Mouse (Mus musculus): ENCODE measurements around the gene Prss36. TPM values are rescaled to one million over a fixed set of nuclear protein-coding genes. Genes with fewer than 3 reads are reported as not detected.
"Not testable (repeated sequence)": the region's sequence is repeated elsewhere in the genome, so short reads cannot be mapped to it uniquely, and the experiment has no call there.

Gene Prss36
- total RNA-seq, 2 experiments from 2014 or later: 0.78 to 1.7 TPM

DNA sequence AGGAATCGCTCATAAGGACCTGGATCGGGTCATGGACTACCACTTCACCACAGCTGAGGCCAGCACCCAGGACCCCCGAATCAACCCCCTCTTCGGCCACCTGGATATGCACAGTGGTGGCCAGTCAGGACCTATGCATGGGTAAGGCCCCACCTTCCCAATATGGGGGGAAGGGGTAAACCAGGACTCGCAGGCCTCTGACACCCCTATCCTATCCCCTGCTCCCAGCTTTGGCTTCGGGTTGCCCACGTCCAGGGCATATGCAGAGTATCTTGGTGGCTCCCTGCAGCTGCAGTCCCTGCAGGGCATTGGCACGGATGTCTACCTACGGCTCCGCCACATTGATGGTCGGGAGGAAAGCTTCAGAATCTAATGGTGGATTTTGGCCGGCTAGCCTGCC, 38.6 kb downstream of the Prss36 start:
- ATAC-seq (ENCODE audit: poor library complexity, severe bottlenecking): no peak

DNA sequence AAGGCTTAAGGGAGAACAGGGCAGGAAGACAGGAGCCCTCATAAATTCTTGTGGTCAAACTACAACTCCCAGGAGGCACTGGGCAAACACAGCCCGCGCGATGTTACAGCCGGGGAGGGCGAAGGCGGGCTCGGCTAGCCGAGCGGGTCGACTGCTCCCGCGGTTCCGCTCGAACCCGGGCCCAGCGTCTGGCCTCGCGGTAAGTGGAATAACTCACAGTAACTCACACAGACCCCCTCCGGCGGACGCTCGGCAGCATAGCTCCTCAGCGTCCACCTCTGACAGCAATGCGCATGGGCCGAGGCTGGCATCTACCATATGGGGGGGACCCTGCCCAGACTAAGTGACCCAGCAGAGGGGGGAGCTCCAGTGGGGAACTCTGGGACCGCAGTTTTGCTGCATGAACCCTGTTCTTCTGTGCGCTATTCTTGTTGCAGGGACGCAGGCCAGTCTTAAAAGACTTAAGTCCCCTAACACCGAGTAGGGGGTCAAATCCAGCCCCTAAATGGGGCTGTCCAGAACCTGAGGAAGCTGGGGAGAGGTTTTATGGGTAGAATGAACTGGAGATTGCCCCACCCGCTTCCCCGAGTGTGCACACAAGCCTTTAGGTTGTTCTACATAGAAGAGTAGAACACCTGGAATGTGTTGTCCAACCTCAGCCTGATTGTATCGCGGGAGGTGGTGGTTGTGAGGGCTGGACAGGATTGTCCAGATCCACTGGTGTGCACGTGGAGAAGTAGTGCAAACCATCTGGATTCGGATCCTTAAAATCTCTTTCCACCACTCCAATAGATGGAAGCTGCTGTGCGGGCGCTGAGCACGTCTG, 42.3 kb downstream of the Prss36 start, which contains the start of gene Bckdk:
Bckdk (plus strand) TSS at position 112 of the 826 bp plus-strand sequence.
- peak; percentile 86 for ATAC-seq (ENCODE audit: poor library complexity, severe bottlenecking)

DNA sequence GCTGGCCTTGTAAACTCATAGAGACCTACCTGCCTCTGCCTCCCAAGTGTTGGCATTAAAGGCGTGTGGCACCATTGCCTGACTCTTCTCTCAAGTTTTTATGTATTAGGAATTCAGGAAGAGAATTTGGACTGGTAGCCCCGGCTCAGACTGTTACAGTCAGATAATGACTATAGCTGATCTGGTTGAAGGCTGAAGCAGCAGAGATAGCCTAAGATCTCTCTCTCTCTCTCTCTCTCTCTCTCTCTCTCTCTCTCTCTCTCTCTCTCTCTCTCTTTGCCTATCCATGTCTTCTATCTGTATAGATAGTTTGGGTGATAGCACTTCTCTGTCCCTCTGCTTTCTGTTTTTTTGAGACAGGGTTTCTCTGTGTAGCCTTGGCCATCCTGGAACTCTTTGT, 44.8 kb downstream of the Prss36 start:
- no peak for ATAC-seq (ENCODE audit: poor library complexity, severe bottlenecking)

DNA sequence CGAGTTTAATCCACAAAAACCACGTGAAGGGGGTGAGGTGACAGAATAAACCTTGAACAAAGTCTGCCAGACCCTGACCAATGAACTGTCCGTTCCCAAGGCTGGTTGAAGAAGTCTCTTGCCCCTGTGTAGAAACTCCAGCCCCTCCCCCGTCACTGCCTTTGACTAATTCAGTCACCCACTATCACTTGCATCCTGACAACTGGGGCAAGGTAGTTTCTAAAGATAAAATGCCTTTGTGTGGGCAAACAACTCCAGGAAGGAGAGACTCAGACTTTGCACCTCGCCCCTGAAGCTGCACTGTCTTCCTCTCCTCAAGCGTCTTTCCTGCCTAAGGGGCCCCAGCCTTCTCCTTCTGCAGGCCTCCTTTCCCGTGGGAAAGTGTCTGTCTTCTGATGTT, 46.5 kb downstream of the Prss36 start:
- ATAC-seq (ENCODE audit: poor library complexity, severe bottlenecking): no peak

DNA sequence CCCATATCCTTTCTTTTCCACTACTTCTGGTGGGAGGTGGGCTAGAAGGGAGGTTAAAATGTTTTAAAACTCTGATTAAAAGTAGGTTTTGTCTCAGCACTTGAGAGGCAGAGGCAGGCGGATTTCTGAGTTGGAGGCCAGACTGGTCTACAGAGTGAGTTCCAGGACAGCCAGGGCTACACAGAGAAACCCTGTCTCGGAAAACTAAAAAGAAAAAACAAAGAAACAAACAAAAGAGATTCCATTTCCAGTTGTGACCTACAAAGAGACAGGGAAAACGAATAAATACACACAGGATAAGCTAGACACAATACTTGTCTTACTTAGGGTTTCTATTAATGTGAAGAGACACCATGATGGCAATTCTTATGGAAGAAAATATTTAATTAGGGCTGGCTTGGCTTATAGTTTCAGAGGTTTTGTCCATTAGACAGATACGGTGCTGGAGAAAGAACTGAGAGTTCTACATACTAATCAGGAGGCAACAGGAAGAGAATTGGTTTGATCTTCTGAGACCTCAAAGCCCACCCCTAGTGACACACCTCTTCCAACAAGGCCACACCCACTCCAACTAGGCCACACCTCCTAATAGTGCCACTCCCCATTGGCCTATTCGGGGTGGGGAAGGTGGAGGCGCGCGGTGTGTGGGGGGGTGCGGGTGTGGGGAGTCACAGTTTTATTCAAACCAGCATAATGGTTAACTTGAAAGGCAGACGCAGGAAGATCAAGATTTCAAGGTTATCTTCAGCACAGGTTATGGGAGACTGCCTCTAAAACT, 48.2 kb downstream of the Prss36 start:
- no peak for ATAC-seq (ENCODE audit: poor library complexity, severe bottlenecking)

DNA sequence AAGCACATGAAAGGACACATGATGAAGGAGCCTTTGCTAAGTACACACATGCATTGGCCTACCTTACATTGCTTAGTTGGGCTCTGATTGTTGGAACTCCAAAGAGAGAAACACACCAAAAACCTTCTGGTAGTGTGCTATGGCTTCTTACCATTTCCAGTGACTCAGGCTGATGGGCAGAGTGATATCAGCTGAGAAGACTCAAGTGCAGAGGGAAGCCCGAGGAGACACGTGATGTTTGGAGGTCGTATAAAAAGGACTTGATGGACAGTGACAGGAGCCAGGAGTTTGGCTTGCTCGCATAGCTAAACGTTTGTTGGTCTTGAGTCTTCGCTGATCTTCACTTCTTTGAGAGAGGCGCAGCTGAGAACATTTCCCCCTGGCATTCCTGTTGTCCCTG, 49.0 kb downstream of the Prss36 start:
- ATAC-seq (ENCODE audit: poor library complexity, severe bottlenecking): no peak

DNA sequence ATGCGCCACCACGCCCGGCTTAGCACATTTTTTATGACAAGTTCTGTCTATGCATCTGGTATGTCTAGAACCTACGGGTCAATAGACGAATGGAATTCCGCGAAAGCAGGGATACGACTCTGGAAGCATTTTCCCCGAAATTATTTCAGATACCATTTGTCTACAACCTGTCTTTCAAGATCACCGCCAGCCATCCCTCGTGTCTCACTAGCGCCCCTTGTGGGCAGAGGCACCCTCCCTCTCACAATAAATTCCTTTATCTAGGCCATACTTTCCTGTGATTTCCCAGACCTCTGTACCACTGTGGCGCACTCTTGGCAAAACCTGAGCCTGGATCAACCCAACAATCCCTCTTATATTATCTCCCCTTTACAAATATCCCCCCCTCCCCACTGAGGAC, 50.1 kb downstream of the Prss36 start:
- peak; percentile 45; the same call in 1 of the 2 replicates for ATAC-seq (ENCODE audit: poor library complexity, severe bottlenecking)

DNA sequence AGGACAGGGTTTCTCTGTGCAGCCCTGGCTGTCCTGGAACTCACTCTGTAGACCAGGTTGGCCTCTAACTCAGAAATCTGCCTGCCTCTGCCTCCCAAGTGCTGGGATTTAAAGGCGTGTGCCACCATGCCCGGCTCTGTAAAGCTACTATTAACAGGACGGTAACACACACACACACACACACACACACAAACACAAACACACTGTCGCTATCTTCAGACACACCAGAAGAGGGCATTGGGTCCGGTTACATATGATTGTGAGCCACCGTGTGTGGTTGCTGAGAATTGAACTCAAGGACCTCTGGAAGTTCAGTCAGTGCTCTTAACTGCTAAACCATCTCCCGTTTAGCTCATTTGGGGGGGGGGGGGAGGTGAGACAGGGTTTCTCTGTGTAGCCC, 50.6 kb downstream of the Prss36 start:
- ATAC-seq (ENCODE audit: poor library complexity, severe bottlenecking): not testable (repeated sequence)

DNA sequence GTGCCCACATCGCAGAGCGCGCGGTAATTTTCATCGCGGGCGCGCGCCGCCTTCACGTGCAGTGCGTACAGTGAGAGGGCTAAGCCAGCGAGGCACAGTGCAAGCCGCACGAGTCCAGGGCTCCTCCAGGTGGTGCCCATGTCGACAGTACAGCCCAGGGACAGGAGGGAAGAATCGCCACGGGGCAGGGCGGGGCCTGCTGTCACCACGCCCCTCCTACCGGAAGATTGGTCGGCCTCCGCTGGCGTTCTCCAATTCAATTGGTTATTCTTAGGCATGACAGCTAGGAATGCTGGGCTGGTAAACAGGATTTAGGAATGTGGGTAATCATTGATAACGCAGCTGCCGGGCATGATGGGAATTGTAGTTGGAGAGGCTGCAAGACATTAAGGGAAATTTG, 51.1 kb downstream of the Prss36 start, which contains the start of the genes Gm21974 and Vkorc1:
Gm21974 (minus strand) TSS at position 13 of the 400 bp plus-strand sequence.
Vkorc1 (minus strand) TSS at position 176 of the 400 bp plus-strand sequence.
- peak; percentile 95 for ATAC-seq (ENCODE audit: poor library complexity, severe bottlenecking)

DNA sequence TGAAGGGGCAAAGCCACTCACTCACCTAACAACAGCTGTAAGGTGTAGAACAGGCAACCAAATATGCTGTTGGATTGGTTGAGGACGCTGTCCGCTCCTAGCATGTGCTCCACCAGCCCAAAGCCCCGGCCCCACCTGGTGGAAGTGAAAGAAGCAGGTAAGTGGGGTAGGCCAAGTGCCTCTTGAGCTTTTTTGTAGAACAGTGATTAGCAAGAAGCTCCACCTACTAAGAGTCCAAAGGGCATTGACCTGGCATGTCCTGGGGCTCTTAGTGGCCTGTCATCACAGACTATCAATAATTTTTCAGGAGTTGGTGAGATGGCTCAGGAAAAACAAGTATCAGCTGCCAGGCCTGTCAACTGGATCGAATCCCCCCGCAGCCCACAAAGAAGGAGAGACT, 52.0 kb downstream of the Prss36 start:
- ATAC-seq (ENCODE audit: poor library complexity, severe bottlenecking): no peak

DNA sequence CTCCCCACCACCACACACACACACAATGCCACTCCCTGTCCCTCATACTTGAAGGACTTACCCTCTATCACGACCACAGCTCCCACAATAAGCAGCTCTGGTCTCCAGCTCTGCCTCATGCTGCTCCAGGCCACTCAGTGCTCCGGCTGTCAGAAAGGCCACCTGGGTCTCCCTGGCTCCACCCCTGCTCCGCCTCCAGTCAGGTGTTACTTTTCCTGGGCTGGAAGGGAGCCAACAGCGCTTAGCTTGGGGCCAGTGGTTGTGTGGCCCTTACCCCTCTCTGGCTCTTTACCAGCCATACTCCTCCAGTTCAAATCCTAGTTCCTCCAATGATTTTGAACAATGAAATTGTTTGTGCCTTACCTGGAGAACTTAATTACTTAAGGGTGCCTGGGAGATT, 55.7 kb downstream of the Prss36 start, which contains the start of gene Prss53:
Prss53 (minus strand) TSS at position 173 of the 400 bp plus-strand sequence.
- no peak for ATAC-seq (ENCODE audit: poor library complexity, severe bottlenecking)

DNA sequence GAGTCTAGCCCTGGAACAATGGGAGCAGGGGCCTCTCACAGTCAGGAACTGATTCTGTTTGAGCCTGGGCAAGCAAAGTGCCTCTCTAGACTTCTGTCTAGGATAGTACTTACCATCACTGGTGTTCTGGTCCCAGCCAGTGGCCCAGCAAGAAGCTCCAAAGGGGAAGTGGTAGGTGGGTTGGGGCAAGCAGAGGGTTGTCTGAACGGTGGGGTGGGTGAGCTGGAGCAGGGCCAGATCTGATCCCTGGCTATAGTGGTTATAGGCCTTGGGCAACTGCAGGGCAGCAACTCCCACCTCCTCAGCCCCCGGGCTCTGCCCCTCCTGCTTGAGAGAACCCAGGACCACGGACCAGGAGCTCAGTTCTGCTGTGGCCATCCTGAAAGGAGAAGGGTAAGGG, 57.7 kb downstream of the Prss36 start:
- ATAC-seq (ENCODE audit: poor library complexity, severe bottlenecking): peak; percentile 35; the same call in 1 of the 2 replicates

DNA sequence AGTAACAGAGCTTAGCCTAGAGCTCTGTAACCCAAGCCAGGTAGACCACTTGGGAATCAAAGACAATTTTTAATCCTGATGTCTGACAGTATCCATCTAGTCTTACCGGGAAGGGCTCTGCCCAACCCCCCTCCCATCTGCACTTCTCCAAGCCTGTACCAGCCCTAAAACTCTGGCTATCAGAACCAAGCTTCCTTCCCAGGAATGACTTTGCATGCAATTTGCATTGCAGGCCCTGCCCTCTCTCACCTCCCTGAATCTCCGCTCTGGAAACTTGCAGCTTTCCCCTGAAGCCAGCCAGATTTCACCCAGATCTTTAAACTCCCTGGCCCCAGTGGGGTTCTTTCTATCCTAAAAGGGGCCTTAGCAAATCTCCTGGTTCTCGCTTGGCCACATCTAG, 58.7 kb downstream of the Prss36 start:
- no peak for ATAC-seq (ENCODE audit: poor library complexity, severe bottlenecking)

DNA sequence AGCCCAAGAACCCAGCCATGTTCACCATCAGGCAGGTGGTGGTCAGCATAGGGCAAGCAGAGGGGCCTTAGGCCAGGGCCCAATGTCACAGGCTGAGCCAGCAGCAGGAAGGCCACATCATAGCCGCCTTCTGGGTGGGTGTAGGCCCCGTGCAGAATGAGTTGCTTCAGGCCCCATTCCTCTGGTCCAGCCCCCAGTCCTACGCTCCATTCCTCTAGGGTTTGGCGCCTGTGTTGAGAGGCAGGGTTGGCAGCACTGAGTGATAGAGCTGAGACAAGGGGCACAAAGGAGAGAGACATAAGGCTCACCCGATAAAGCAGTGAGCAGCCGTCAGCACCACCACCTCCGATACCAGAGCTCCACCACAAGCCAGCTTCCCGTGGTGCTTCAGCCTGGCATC, 59.3 kb downstream of the Prss36 start:
- ATAC-seq (ENCODE audit: poor library complexity, severe bottlenecking): no peak

DNA sequence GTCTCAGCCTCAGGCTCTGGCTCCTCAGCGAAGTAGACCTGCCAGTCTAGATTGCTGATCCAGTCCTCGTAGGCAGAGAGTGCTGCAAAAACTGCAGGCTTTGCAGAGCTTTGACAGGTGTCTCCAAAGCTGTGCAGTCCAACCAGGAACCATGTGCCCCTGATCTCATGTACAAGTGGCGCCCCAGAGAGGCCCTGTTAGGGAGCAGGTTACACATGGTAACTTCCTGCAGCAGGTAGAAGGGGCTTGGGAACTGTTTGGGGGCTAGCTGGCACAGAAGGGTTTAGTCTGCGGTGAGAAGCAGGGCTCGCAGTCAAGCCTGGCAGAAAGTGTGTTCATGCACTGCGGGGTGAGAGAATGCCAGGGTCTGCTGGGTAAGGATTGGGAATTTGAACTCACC, 60.0 kb downstream of the Prss36 start:
- ATAC-seq (ENCODE audit: poor library complexity, severe bottlenecking): no peak

DNA sequence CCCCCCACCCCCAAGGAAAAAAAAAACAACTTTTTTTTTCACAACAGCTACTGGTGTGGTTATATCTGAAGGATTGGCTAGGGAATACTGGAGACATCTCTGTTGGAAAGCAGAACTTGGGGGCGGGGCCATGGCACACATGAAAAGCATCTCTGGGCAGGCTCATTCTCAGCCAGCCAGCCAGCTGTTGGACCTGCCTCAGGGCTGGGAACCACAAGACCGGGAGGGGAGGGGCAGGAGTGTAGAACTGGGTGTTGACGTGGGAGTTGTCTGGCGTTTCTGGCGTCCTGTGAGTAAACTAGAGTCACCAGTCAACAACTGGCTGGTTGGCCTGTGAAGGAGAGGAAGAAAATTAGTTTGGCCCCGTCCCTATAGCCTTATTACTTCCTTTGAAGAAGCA, 60.6 kb downstream of the Prss36 start:
- no peak for ATAC-seq (ENCODE audit: poor library complexity, severe bottlenecking)

Other genes with a start within 250 kb of the Prss36 start
- gene Bcl7c, start 237.8 kb downstream of the Prss36 start, total RNA-seq (2015): 30.2 and 37.4 TPM in 2 replicates
- 8.6 and 16.6 TPM in 2 replicates for gene Bcl7c, start 237.8 kb downstream of the Prss36 start, total RNA-seq (2017)
- gene Ctf1, start 234.0 kb downstream of the Prss36 start, total RNA-seq (2015): 0.16 TPM in 1 of 2 replicates, not detected in the other
- gene Ctf1, start 234.0 kb downstream of the Prss36 start, total RNA-seq (2017): 0.29 TPM in 1 of 2 replicates, not detected in the other
- not detected in 2 replicates for gene Ctf2, start 214.6 kb downstream of the Prss36 start, total RNA-seq (2015)
- not detected in 2 replicates for gene Ctf2, start 214.6 kb downstream of the Prss36 start, total RNA-seq (2017)
- gene Fbxl19, start 202.2 kb downstream of the Prss36 start, total RNA-seq (2015): 2.1 TPM in 2 replicates
- 5.8 and 6.2 TPM in 2 replicates for gene Fbxl19, start 202.2 kb downstream of the Prss36 start, total RNA-seq (2017)
- 30.9 and 33.7 TPM in 2 replicates for gene Orai3, start 176.9 kb downstream of the Prss36 start, total RNA-seq (2015)
- gene Orai3, start 176.9 kb downstream of the Prss36 start, total RNA-seq (2017): 29.5 and 32.7 TPM in 2 replicates
- gene Setd1a, start 170.1 kb downstream of the Prss36 start, total RNA-seq (2015): 35.2 and 43.3 TPM in 2 replicates
- gene Setd1a, start 170.1 kb downstream of the Prss36 start, total RNA-seq (2017): 7.7 and 9.8 TPM in 2 replicates
- not detected in 2 replicates for gene Gm49388, start 161.1 kb downstream of the Prss36 start, total RNA-seq (2015)
- not detected in 2 replicates for gene Gm49388, start 161.1 kb downstream of the Prss36 start, total RNA-seq (2017)
- gene Hsd3b7, start 146.1 kb downstream of the Prss36 start, total RNA-seq (2015): 27.0 and 30.9 TPM in 2 replicates
- 28.5 and 28.7 TPM in 2 replicates for gene Hsd3b7, start 146.1 kb downstream of the Prss36 start, total RNA-seq (2017)
- 59.2 and 68.7 TPM in 2 replicates for gene Stx4a, start 122.4 kb downstream of the Prss36 start, total RNA-seq (2015)
- 37.7 and 45.0 TPM in 2 replicates for gene Stx4a, start 122.4 kb downstream of the Prss36 start, total RNA-seq (2017)
- 0.04 TPM in 1 of 2 replicates, not detected in the other for gene Stx1b, start 122.2 kb downstream of the Prss36 start, total RNA-seq (2015)
- not detected in 2 replicates for gene Stx1b, start 122.2 kb downstream of the Prss36 start, total RNA-seq (2017)
- 16.4 and 22.5 TPM in 2 replicates for gene Zfp646, start 70.5 kb downstream of the Prss36 start, total RNA-seq (2015)
- 32.2 and 36.8 TPM in 2 replicates for gene Zfp646, start 70.5 kb downstream of the Prss36 start, total RNA-seq (2017)
- gene Zfp668, start 69.9 kb downstream of the Prss36 start, total RNA-seq (2015): 2.9 and 5.7 TPM in 2 replicates
- 1.9 and 3.1 TPM in 2 replicates for gene Zfp668, start 69.9 kb downstream of the Prss36 start, total RNA-seq (2017)
- 0.48 TPM in 1 of 2 replicates, not detected in the other for gene Prss53, start 55.8 kb downstream of the Prss36 start, total RNA-seq (2015)
- gene Prss53, start 55.8 kb downstream of the Prss36 start, total RNA-seq (2017): not detected in 2 replicates
- gene Gm21974, start 51.3 kb downstream of the Prss36 start, total RNA-seq (2015): not detected in 2 replicates
- not detected in 2 replicates for gene Gm21974, start 51.3 kb downstream of the Prss36 start, total RNA-seq (2017)
- gene Vkorc1, start 51.1 kb downstream of the Prss36 start, total RNA-seq (2015): 49.9 and 59.6 TPM in 2 replicates
- 5.5 and 11.2 TPM in 2 replicates for gene Vkorc1, start 51.1 kb downstream of the Prss36 start, total RNA-seq (2017)
- 45.1 and 47.9 TPM in 2 replicates for gene Bckdk, start 42.6 kb downstream of the Prss36 start, total RNA-seq (2015)
- 31.2 and 35.5 TPM in 2 replicates for gene Bckdk, start 42.6 kb downstream of the Prss36 start, total RNA-seq (2017)
- 20.1 and 24.6 TPM in 2 replicates for gene Kat8, start 34.2 kb downstream of the Prss36 start, total RNA-seq (2015)
- gene Kat8, start 34.2 kb downstream of the Prss36 start, total RNA-seq (2017): 22.7 and 23.6 TPM in 2 replicates
- gene Prss8, start 16.6 kb downstream of the Prss36 start, total RNA-seq (2015): not detected in 2 replicates
- gene Prss8, start 16.6 kb downstream of the Prss36 start, total RNA-seq (2017): not detected in 2 replicates
- 106 and 143 TPM in 2 replicates for gene Fus, start 20.7 kb upstream of the Prss36 start, total RNA-seq (2015)
- gene Fus, start 20.7 kb upstream of the Prss36 start, total RNA-seq (2017): 31.4 and 61.8 TPM in 2 replicates
- gene Pycard, start 47.1 kb upstream of the Prss36 start, total RNA-seq (2015): 251 and 323 TPM in 2 replicates
- gene Pycard, start 47.1 kb upstream of the Prss36 start, total RNA-seq (2017): 48.0 and 56.5 TPM in 2 replicates
- not detected in 2 replicates for gene Trim72, start 57.2 kb upstream of the Prss36 start, total RNA-seq (2015)
- not detected in 2 replicates for gene Trim72, start 57.2 kb upstream of the Prss36 start, total RNA-seq (2017)
- 209 and 227 TPM in 2 replicates for gene Itgam, start 115.9 kb upstream of the Prss36 start, total RNA-seq (2015)
- gene Itgam, start 115.9 kb upstream of the Prss36 start, total RNA-seq (2017): 286 and 332 TPM in 2 replicates
- gene Gm49368, start 116.0 kb upstream of the Prss36 start, total RNA-seq (2015): 9.8 and 11.2 TPM in 2 replicates
- gene Gm49368, start 116.0 kb upstream of the Prss36 start, total RNA-seq (2017): 0.81 and 2.3 TPM in 2 replicates
- 5.1 and 6.3 TPM in 2 replicates for gene Itgax, start 182.8 kb upstream of the Prss36 start, total RNA-seq (2015)
- 9.8 and 9.9 TPM in 2 replicates for gene Itgax, start 182.8 kb upstream of the Prss36 start, total RNA-seq (2017)
- 1.5 and 3.4 TPM in 2 replicates for gene Itgad, start 207.7 kb upstream of the Prss36 start, total RNA-seq (2015)
- 0.26 and 0.73 TPM in 2 replicates for gene Itgad, start 207.7 kb upstream of the Prss36 start, total RNA-seq (2017)

All from megakaryocyte, adult 5-6 weeks (primary cell).